Mouse (Mus musculus): ENCODE data around the gene Cyfip2.

Cyfip2 gene

DNA sequence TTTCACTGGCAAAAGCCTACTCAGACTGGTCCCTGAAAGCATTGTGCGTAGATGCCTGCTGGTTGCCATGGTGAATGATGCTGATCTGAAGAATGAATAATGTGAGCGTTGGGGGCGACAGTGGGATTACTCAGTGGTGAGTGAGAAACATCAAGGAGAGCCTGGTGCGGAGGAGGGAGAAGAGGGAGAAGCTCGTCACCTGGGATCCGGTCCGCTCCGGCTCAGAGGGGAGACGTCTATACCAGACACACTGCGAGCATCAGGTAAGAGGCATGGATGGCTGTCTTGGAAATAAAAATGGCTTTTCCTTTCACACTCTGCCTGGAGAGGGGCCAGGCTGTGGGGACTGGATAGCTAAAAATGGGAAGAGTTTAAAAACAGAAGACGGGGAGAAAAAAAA is 77.3 kb downstream of the Cyfip2 start, which contains the start of gene Fndc9:
Fndc9 (plus strand) TSS at position 198 of the 400 bp plus-strand sequence.
- no peak for DNase-seq (ENCODE audit: low read depth)

DNA sequence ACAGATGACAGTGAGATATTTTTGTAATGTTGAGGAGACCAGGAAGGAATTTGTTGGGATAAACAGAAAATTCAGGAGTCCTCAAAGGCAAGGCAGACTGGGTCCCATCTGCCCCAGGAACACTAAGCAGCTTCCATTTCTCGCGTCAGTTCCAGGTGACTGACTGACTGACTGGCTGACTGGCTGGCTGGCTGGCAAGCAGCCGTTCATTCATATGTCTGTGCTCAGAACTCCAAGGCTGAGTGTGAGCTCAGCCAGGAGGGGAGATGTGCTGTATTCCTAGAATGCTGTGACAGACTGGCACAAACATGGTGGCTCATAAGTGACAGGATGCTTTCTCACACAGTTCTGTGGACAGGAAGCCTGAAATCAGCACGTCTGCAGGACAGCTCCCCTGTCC is 78.7 kb downstream of the Cyfip2 start:
- no peak for DNase-seq (ENCODE audit: low read depth)

DNA sequence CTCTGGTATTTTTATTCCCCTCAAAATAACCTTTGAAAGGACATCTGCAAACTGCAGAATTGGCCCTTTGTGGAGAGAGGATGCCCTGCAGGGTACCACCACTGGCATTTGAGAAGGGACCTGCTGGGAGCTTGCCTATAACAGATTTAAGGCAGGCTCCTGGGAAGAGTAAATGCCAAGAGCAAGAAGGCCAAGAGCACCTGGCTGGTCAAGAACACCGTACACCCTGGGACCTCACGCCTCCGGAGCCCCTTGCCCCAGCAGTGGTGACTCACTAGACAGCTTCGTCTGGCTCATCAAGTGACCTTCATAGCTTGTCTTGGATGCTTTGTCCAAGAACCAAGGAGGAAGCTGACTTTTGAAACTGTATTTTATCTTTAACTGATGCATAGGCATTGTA is 79.9 kb downstream of the Cyfip2 start:
- no peak for DNase-seq (ENCODE audit: low read depth)

DNA sequence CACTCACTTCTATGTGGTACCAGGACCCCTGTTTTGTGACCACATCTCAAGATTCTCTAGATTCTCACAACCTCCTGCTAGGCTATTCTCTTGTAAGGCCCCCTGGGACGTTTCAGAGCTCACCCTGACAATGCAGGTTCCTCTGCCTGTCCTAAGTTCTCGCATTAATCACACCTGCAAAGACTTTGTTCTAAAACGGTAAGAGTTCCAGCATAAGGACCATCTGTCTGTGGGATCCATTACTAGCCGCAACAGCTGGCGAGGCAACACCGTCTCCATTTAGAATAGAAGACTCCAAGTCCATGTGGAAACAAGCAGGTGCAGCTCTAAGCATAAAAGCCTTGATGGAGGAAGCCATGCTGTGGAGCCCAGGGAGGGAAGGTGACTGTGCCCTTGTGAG is 82.5 kb downstream of the Cyfip2 start:
- DNase-seq (ENCODE audit: low read depth): no peak

DNA sequence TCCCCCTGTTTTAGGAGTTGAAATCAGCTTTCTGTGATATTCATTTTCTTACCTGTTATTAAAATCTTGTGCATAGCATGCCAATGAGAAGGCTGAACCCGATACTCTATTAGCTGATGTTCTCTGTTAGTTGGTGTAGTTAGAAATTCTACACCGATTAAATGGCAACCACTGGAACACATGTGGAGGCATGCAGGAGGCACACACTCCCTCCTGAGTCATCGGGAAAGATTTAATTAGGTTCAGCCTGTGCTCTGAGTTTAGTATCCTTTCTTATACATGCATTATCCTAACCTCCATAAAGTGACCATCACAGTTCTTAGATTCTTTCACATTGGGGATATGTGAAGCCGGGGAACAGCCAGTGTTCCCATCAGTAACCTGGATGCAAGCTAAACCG is 87.3 kb downstream of the Cyfip2 start:
- no peak for DNase-seq (ENCODE audit: low read depth)

DNA sequence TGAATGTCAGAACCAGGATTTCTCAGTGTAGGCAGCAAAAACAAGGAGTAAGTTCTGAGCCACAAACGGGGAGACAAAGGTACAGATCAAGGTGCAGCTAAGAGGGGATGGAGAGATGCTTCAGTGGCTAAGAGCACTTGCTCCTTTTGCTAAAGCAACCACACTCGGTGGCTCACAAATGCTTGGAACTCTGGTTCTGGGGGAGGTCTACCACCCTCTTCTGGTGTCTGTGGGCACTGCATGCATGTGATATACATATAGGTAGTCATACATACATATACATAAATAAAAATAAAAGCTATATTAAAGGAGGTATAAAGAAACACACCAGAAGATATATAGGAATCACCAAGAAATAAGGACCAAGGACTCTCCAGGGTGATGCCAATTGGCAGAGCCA is 89.1 kb downstream of the Cyfip2 start:
- no peak for DNase-seq (ENCODE audit: low read depth)

DNA sequence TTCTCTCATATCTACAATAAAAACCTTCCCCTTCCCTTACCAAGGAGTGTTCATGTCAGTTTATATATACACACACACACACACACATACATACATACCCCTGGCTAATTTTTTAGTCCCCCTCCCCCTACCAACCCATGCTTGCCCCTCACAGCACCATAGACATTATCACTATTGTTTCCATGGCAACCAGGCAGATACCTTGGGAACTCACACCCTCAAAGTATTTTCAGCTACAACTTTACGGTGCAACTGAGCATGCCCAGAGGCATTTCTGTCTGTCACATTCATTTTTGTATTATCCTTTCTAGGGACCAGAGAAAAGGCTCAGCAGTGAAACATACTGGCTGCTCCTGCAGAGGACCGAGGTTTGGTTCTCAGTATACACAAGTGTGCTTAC is 92.4 kb downstream of the Cyfip2 start:
- DNase-seq (ENCODE audit: low read depth): no peak

DNA sequence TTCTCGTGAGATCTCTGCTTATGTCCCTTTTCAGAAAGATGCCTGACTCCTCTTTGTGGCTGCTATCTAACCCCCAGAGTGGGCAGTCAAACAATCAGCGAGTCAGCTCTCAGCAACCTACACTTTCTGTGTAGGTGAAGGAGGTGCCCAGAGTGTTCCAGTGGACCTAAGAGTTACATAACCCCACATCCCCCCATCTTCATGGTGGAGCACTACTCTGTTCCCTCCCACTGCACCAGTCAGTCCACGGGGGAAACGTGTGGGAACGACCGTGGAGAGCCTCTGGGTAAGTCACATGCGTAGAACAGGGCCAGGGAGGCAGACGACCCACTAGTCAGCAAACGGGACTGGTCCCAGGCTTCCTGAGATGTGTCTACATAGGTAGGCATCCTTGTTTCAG is 93.3 kb downstream of the Cyfip2 start:
- no peak for DNase-seq (ENCODE audit: low read depth)

DNA sequence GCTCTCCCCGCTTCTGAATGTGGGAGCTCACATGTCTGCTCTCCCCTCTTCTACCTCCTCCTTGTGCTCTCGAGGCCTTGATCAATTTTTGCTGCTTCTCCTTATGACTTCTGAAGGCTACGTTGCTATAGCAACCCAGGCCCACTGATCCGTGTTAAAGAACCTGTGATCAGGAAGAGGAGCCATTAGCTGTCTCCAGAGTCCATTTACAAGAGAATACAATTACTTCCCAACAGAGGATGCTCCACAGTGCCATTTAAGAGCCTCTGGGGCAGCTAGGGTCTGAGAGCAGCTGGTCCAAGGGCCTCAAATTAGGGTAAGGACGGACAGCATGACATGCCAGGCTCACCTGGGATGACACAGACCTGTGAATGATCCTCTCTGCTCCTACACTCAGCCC is 94.1 kb downstream of the Cyfip2 start:
- no peak for DNase-seq (ENCODE audit: low read depth)

DNA sequence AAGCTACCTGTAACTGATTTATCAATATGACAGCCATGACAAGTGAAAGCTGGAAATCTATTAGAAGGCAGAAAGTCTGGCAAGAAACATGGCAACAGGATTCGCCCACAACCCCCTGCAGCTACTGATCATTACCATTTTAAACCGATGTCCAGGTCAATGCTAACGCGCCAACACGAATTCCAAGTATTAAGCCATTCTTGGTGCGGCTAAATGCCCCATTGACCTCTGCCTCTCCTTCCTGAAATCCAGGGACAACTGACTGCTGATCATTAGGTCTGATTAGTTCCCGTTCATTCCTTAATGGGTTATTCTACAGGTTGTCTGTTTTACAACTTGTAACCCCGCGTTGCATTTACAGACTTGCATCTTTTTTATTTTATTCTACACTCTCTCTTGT is 95.0 kb downstream of the Cyfip2 start:
- DNase-seq (ENCODE audit: low read depth): no peak

DNA sequence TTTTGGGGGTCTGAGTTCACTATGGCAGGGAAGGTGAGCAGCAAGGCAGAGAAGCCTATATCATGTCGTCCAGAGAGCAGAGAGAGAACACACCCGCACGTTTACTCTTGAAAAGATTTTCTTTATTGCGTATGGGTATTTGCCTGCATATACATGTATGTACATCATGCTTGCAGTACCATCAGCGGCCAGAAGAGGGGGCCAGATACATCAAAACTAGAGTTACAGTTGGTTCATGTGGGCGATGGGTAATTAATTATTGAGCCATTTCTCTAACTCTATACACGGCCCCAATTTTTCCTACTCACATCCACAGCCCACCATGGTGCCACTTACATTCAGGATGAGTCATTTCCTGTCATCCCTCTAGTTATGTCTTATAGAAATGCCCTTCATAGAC is 96.0 kb downstream of the Cyfip2 start:
- DNase-seq (ENCODE audit: low read depth): peak; percentile 62

DNA sequence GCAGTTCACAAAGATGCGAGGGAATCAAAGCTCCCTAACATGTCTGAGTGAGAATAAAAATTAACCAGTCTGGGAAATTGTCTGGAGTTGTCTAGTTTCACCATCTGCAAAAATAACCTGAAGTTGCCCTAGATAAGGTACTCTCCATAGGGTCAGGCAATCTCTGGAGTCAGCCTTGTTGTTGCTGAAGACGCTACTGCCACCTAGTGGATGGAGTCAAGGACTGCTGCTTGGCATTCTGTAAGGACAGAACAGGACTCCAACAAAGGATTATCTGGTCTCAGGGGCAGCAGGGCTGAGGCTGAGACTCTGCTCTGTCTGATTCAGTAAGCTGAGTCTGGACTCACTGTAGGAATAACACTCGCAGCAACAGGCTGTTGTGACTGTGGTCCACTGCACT is 97.3 kb downstream of the Cyfip2 start:
- peak; percentile 87 for DNase-seq (ENCODE audit: low read depth)

DNA sequence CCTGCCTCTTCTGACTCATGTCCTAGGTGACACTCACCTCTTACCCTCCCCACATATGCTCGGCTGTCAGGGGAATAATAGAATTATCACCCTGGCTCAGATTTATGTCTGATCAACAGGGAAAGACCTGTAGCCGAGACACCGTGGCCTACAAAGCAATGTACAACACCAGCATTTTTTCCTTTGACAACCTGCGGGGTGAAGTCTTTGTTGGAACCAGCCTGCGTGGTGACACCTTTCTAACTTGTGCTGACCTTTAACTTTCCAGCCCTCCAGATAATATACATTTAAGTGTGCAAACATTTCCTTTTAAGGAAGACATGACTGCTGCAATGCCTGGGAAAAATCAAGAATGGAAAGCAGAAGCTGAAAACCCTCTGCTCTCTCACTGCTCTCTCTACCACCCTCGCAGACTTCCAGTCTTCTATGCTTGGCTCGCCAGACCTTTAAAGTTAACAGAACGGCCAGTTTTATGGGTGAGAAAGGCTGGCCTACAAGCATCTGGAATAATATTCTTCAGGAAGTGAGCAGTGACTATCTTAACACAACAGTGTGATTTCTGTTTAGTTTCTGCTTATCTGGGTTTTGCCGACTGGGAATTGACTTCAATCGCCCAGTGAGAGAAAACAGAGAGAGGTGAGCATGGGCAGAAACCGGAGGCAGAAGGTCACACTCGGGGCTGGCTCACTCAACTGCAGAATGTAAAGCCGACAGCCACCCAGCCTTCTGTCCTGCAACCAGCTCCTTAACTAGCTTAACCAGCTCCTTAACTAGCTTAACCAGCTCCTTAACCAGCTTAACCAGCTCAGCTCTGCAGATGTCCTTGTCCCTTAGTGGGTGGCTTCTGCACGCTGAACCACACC is 98.1 kb downstream of the Cyfip2 start:
- DNase-seq (ENCODE audit: low read depth): no peak

DNA sequence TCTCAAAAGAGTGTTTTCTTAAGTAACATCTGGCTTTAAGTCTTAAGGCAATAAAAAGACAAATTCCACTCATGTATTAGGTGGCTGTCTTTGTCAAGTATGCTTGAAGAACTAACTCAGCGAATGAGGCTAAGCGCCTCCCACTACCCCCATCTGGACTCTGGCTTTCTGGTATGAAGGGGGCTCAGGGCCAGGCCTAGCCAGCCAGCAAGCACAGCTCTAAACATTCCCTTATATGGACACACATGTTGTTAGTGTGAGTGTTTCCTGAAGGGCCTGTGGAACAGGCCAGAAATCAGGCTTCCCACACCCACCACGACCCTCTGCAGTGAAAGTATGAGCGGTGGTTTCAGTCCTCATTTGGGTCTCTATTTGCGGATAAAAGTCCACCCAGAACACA is 98.8 kb downstream of the Cyfip2 start:
- no peak for DNase-seq (ENCODE audit: low read depth)

DNA sequence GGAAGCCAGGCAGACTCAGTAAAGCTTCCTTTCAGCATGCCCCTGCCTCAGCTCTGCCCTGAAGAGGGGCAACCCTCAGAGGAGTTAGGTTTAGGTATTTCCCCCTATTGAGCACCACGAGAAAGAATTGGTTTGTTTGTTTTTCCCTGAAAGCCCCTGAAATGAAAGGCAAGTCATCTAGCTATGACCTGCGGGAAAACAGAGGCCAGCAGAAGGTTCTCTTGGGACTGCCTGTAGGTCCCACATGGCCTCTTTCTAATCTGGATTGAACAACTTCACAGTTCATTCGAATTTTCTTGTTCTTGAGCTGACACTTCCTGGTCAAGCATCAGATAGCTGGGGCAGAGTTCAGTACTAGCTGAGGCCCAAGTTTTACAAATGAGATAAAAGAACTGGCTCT is 100.8 kb downstream of the Cyfip2 start:
- DNase-seq (ENCODE audit: low read depth): no peak

DNA sequence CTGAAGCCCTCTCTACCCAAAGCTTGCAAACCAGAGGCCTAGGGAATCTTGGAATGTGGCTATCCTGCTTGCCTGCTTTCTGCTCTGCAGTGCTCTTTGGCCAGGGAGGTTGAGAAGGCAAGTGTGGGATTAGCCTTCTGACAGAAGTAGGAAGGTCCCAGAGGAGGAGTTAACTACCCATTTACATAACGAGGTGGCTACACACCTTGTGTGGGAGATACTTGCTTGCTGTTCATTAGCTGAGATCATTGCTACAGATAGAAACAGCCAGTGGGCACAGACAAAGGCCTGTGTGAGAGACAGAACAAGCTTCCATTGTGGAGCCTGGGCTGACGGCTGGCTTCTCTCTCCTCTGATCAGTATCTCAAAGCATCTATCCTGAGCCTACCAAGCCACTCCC is 102.8 kb downstream of the Cyfip2 start:
- DNase-seq (ENCODE audit: low read depth): no peak

DNA sequence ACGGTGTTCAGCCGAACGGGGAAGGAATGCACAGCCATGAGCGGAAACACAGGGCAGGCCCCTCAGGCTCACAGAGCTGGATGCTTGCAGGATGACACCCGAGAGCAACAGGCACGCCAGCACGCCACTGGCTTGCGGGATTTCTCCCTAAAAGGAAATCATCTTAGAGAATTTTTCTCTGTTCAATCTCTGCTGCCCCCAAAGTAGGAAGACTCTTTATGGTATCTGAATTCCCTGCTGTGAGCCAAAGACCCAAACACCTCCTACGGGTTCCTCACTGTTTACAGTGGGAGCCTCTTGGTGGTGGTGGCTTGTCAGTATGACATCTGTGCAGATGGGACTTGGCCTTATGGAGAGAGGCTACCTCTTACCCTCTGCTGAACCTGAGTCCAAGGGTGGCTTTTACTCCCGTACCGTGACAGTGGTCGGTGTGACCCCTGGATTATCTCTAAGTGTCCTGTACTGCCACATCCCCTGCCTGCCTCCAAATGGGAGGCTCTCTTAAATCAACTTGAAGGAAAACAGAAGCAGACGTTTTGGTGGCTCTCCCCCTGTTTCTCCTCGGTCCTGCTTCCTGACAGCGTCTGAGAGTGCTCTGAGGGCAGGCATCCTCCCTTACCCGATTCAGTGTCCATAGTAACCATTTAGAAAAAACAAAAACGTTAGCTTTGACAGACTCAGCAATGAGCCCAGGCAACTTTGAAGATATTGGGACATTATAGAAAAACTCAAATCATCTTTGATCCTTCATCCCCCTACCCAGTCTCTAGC is 106.8 kb downstream of the Cyfip2 start:
- no peak for DNase-seq (ENCODE audit: low read depth)

DNA sequence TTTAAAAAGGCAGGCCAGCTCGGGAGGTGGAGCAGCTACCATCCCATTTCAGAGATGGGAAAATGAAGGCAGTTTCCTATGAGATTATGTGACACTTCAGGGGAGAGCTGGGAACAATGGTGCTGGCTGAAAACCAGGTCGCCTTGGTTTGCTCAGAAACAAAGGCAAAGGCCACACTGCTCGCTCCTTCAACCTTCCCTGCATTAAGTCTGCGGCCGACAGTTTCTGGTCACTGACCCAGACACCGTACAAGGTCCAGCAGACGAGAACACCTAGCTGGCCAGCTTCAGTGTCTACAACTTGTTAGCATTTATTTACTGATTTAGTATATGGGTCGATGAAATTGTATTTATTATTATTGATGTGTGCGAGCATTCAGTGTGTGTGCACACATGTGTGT is 107.8 kb downstream of the Cyfip2 start:
- DNase-seq (ENCODE audit: low read depth): no peak

DNA sequence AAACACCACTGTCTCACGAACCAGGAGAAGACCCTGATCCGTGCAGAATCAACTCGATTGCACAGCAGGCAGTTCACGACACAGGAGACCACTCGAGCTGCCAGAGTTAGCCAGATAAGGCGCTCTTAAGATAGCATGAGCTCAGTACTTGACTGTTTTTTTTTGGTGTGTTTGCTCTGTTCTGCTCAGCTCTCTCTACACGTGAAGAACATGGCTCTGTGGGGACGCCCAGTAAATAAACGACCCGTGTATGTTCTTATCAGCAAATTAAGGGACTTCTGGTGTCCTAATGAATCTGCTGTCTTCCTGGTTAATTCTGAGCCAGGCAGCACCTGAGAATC is 110.1 kb downstream of the Cyfip2 start:
- DNase-seq (ENCODE audit: low read depth): no peak

DNA sequence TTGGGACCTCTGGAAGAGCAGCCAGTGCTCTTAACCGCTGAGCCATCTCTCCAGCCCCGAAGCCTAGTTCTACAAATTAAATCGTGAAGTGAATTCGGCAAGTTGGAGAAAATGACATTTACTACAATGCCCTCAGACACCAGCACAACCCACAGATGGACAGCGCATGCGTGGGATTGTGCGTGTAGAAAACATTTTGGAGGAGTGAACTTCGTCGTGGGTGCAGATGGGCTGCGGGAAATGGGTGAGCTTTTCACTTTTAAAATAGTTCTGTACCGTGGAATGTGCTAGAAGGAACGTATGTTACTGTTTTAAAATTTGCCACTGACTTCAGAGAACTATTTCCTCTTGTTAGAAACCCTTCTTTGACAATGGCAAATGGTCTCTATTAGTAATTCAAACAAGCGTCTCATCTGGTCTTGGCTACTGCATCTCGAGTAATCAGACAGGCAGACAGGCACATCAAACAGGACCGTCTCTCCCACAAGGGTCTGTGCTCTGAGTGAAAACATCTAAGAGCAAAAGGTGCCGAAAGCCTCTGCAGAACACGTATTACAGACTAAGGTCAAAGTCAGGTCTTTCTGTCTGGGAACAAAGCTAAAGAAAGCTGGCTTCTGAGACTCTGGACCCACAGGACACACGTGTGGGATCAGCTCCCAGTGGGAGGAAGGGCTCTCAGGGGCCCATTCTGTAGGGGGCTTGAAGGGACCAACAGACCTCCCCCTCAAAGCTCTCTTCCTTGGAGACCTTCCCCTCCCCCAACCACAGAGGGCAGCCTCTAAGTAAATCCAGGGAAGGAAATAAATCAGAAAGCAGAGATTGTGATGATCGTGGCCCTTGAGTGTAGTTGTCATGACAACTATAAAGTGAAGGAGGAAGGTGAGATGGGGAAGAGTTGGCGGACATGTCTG is 110.8 kb downstream of the Cyfip2 start:
- no peak for DNase-seq (ENCODE audit: low read depth)

DNA sequence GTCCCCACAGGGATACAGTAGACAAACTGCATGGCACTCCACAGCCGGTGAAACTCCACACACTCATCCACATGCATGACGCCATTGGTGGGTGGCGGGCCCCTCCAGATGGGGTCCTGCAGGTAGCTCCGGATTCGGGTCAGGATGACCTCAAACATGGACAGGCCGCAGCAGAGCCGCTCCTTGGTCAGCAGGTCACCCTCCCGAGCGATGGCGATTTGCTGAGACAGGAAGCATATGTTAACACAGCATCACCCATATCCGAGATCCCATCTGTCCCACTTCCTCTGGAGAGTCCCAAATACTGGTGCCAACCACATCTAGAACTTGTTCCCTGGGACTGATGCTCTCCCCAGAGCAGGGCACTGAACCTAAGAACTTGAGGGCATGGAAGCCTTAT is 112.0 kb downstream of the Cyfip2 start:
- no peak for DNase-seq (ENCODE audit: low read depth)

DNA sequence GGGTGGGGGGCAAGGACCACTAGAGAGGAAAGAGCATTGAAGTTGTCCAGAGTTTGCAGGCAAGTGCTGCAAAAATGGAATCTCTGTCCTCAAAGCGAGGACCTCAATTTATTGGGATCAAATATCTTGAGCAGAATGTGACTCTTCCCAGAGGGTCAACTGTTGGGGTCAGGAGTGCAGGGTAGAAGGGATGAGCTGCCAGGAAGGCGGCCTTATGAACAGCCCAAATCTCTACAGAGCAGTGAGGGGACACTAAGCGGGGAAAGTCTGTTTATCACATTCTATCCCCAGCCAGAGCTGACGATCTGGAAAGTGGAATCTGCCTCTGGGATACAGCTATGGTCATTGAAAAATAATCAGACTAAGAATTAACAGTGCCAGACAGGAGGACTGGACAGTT is 118.5 kb downstream of the Cyfip2 start:
- DNase-seq (ENCODE audit: low read depth): no peak

DNA sequence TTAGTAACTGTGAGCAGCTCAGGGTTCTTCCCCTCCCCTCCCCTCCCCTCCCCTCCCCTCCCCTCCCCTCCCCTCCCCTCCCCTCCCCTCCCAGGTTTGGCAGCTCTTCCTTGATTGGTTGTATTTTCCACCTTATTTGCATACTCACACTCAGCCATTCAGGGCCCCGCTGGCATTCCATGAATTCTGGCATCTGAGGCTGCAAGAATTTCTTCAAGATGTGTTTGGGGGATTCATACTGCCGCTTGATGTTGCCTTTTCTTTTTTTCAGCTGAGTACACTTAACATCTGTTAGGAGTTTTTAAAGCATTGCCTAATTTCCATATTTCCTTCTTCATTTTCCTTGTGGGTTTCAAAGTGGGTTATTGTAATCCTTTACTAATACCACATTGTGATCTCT is 124.4 kb downstream of the Cyfip2 start:
- no peak for DNase-seq (ENCODE audit: low read depth)

All from 416B (cell line).